Mouse (Mus musculus) kidney, adult 10 weeks (tissue): ENCODE data around the gene Eftud2. TPM values are rescaled to one million over a fixed set of nuclear protein-coding genes. Genes with fewer than 3 reads are reported as not detected.

ENCODE experiments used
- polyA plus RNA-seq: library from polyadenylated mRNA; stranded (reverse); fragments of 350-450 nt; fragmentation: Illumina TruSeq; extraction: RNeasy Lipid Tissue Mini Kit (QIAGEN cat#74804); gene quantifications from one replicate; pipeline ENCODE4 v1.2.3, GENCODE M21; 2014; ENCODE audit warnings: low read depth, low replicate concordance

Eftud2 gene
- polyA plus RNA-seq = 21.4 TPM

GRCm38 (mm10) chr11:102880585-102881313 lies at the start of gene Eftud2, which contains the start of gene Ccdc103:
TSS of gene Eftud2 (minus strand) at chr11:102880985.
TSS of gene Ccdc103 (plus strand) at chr11:102881204.

GRCm38 (mm10) chr11:102924557-102925350 lies 44.0 kb upstream of the Eftud2 start, which contains the start of gene Kif18b:
TSS of gene Kif18b (minus strand) at chr11:102925124.

GRCm38 (mm10) chr11:102900763-102901162 lies 20.0 kb upstream of the Eftud2 start, which contains the start of gene Gfap:
TSS of gene Gfap (minus strand) at chr11:102900912.

GRCm38 (mm10) chr11:102884616-102885219 lies 3.9 kb upstream of the Eftud2 start, which contains the start of gene Fam187a:
TSS of gene Fam187a (plus strand) at chr11:102885169.

GRCm38 (mm10) chr11:102835549-102835948 lies 45.2 kb downstream of the Eftud2 start, which contains the start of gene Higd1b:
TSS of gene Higd1b (plus strand) at chr11:102835849.

GRCm38 (mm10) chr11:102819021-102819782 lies 61.6 kb downstream of the Eftud2 start, which contains the start of gene Gjc1:
TSS of gene Gjc1 (minus strand) at chr11:102819700.

Other genes with a start within 250 kb of the Eftud2 start
- 0.32 TPM for gene Meioc, start 217.3 kb downstream of the Eftud2 start, polyA plus RNA-seq
- gene Ccdc43, start 183.2 kb downstream of the Eftud2 start, polyA plus RNA-seq = 38.3 TPM
- not detected for gene Adam11, start 119.5 kb downstream of the Eftud2 start, polyA plus RNA-seq
- gene Gjc1, start 61.3 kb downstream of the Eftud2 start, polyA plus RNA-seq = 7.6 TPM
- not detected for gene Higd1b, start 45.1 kb downstream of the Eftud2 start, polyA plus RNA-seq
- 0.97 TPM for gene Ccdc103, start 219 bp upstream of the Eftud2 start, polyA plus RNA-seq
- not detected for gene Fam187a, start 4.2 kb upstream of the Eftud2 start, polyA plus RNA-seq
- gene Gfap, start 19.9 kb upstream of the Eftud2 start, polyA plus RNA-seq = not detected
- gene Kif18b, start 44.1 kb upstream of the Eftud2 start, polyA plus RNA-seq = not detected
- gene C1ql1, start 65.7 kb upstream of the Eftud2 start, polyA plus RNA-seq = not detected
- gene Nmt1, start 147.2 kb upstream of the Eftud2 start, polyA plus RNA-seq = 11.0 TPM
- 17.1 TPM for gene Dcakd, start 147.3 kb upstream of the Eftud2 start, polyA plus RNA-seq
- gene Plcd3, start 220.7 kb upstream of the Eftud2 start, polyA plus RNA-seq = not detected
- gene Acbd4, start 220.7 kb upstream of the Eftud2 start, polyA plus RNA-seq = 5.1 TPM
- gene Hexim1, start 235.2 kb upstream of the Eftud2 start, polyA plus RNA-seq = 42.3 TPM